In the genomic region with DNA sequence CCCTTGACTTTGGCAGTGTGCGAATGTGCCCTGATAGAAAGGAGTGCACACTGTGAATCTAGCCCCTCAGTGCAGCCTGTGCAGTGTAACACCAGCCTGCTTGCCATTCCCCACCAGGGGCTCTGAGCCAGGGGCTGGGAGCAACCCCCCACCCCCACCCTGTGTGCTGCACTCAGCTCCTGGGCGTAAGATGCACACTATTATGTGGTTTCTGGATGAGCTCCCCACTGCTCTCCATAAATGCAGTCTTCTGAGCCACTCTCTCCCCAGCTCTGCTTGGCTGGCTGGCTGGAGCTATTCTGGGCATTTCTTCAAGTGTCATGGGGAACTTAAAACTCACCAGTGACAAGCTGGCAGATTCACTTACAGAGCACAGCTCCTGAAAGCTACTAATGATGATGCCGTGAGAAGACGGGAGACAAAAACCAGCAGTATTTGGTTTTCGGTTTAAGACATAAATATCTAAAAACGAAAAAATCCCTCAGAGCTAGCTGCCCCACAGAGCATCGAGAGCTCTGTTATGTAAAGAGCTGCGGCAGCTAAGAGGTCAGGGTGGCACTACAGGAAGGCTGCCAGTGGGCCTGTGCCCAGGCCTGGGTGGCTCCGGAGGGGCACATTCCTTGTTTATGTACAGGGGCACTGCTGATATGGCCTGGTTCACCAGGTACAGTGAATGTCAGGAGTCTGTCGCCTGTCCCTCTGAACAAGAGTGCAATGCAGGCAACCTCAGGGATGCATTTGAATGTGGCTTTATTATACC, we compare ENCODE assay signal across 14 mouse cellular contexts. TPM values are rescaled to one million over a fixed set of nuclear protein-coding genes. Genes with fewer than 3 reads are reported as not detected.
DNase-seq lines count a peak whose midpoint lies in the region; ATAC-seq and TF ChIP-seq lines count a peak whose summit lies in the region.
"Had no signal": no experiment of that assay in that cellular context is flagged by ENCODE, and none has a peak within 500 bp of the region (broad histone marks: within the 10 kb centered on the region; RNA-seq: fewer than 3 reads in every experiment).

No protein-coding gene starts in this region.

- no peak for ATAC-seq in intestine, embryonic 14.5 days (replicated peaks; ENCODE audit: low FRiP score, low TSS enrichment, low read depth)
- ATAC-seq in intestine, embryonic 15.5 days = no peak
- peak; percentile 93 for ATAC-seq in forebrain, postnatal 0 days

- no peak overlapping the region for H3K4me2 ChIP-seq in intestine, embryonic 14.5 days (ENCODE audit: low read length)
- H3K4me2 ChIP-seq in intestine, embryonic 15.5 days (replicated peaks) = no peak overlapping the region
- no peak overlapping the region for H3K4me2 ChIP-seq in forebrain, postnatal 0 days (ENCODE audit: low read depth)

- no peaks in the 10 kb centered on the region for H3K27me3 ChIP-seq in intestine, embryonic 14.5 days (replicated peaks; ENCODE audit: control insufficient read depth, insufficient read depth, low read length)
- H3K27me3 ChIP-seq in intestine, embryonic 15.5 days (replicated peaks) = no peaks in the 10 kb centered on the region
- no peaks in the 10 kb centered on the region for H3K27me3 ChIP-seq in forebrain, postnatal 0 days (ENCODE audit: insufficient read depth, low read length)

- H3K4me3 ChIP-seq in intestine, embryonic 14.5 days (ENCODE audit: low read depth, low read length) = no peak overlapping the region
- H3K4me3 ChIP-seq in intestine, embryonic 15.5 days (replicated peaks) = no peak overlapping the region
- H3K4me3 ChIP-seq in forebrain, postnatal 0 days (ENCODE audit: low read depth, low read length) = no peak overlapping the region

- peak; percentile 34 to 48 for DNase-seq in cerebellum, postnatal 25 days
- DNase-seq in cerebellum, adult 9-11 months = no peak
- DNase-seq in intestine, embryonic 14.5 days (ENCODE audit: low spot score) = peak; percentile 33
- peak; percentile 39 for DNase-seq in Muller cell, postnatal 12 days (ENCODE audit: inconsistent ontology term)
- peak; percentile 55 for DNase-seq in forebrain, postnatal 0 days
- no peak for DNase-seq in urinary bladder, adult 2 months (ENCODE audit: low spot score)
- DNase-seq in layer of hippocampus, adult 8-10 months (ENCODE audit: low spot score in 2 of 2) = no peak
- DNase-seq: B cell, adult 2 months; heart, postnatal 4 days; liver; thymus, postnatal 14 days had no signal

- no peaks in the 10 kb centered on the region for H3K4me1 ChIP-seq in intestine, embryonic 14.5 days (replicated peaks; ENCODE audit: control insufficient read depth, insufficient read depth, low read length)
- no peaks in the 10 kb centered on the region for H3K4me1 ChIP-seq in intestine, embryonic 15.5 days (replicated peaks)
- H3K4me1 ChIP-seq in forebrain, postnatal 0 days (ENCODE audit: insufficient read depth) = 0 out of 2 replicates have a peak, but pooled peaks cover 3% of the 10 kb centered on the region

- no peaks in the 10 kb centered on the region for H3K36me3 ChIP-seq in intestine, embryonic 14.5 days (ENCODE audit: control insufficient read depth, insufficient read depth, low read length)
- no peaks in the 10 kb centered on the region for H3K36me3 ChIP-seq in intestine, embryonic 15.5 days
- H3K36me3 ChIP-seq in forebrain, postnatal 0 days (ENCODE audit: insufficient read depth) = no peaks in the 10 kb centered on the region
- H3K36me3 ChIP-seq: G1E had no signal

- no peaks in the 10 kb centered on the region for H3K9me3 ChIP-seq in intestine, embryonic 14.5 days (ENCODE audit: control insufficient read depth, low read length)
- H3K9me3 ChIP-seq in intestine, embryonic 15.5 days = no peaks in the 10 kb centered on the region
- H3K9me3 ChIP-seq in forebrain, postnatal 0 days (ENCODE audit: low read length) = no peaks in the 10 kb centered on the region

- 70% methylated on average over 10 of the region's 10 CpGs for WGBS in intestine, embryonic 14.5 days
- WGBS in intestine, embryonic 15.5 days = 66% methylated on average over 10 of the region's 10 CpGs
- WGBS in forebrain, postnatal 0 days = 50% methylated on average over 10 of the region's 10 CpGs

- TF ChIP-seq CTCF in forebrain, postnatal 0 days (IDR thresholded peaks at IDR 0.05; ENCODE audit: low read depth) = no peak

- H3K9ac ChIP-seq in intestine, embryonic 14.5 days (ENCODE audit: low read length) = no peak overlapping the region
- H3K9ac ChIP-seq in intestine, embryonic 15.5 days = no peak overlapping the region
- H3K9ac ChIP-seq in forebrain, postnatal 0 days = no peak overlapping the region

- H3K27ac ChIP-seq in intestine, embryonic 14.5 days (ENCODE audit: low read depth) = no peak overlapping the region
- H3K27ac ChIP-seq in intestine, embryonic 15.5 days = no peak overlapping the region
- H3K27ac ChIP-seq in forebrain, postnatal 0 days (ENCODE audit: low read depth, low read length) = peak overlapping the region; percentile 40; the same call in 1 of the 2 replicates

RNA-seq across cellular contexts. Expression of gene Rasgrf1, which starts 18.0 kb away (rescaled TPM):
- 0.35 TPM in 1 of 2 replicates, not detected in the other for polyA plus RNA-seq in intestine, embryonic 14.5 days (2014; fragmentation: Nextera tagmentation; extraction: Ambion mirVana)
- 0.31 and 0.42 TPM in 2 replicates for polyA plus RNA-seq in intestine, embryonic 15.5 days (2015; fragmentation: Nextera tagmentation; extraction: Ambion mirVana)
- total RNA-seq in forebrain, postnatal 0 days (2014; rRNA removed) = 25.5 and 33.2 TPM in 2 replicates
- 15.3 and 19.3 TPM in 2 replicates for polyA plus RNA-seq in forebrain, postnatal 0 days (2015; fragmentation: Nextera tagmentation; extraction: Ambion mirVana)
- polyA plus RNA-seq in urinary bladder, adult 2 months (2012; rRNA removed) = 1.1 TPM in 2 replicates
- total RNA-seq in layer of hippocampus, adult 8-10 months (2022) = 100 to 1,000 TPM; 449 to 518 (median 495) TPM
- total RNA-seq: granulocyte monocyte progenitor cell, adult 5-6 weeks; heart, postnatal 4 days had no signal
- polyA plus RNA-seq: G1E had no signal

Comparison
In these comparisons a context has a peak if more than half of its experiments do, and no peak if none do; other contexts are left out.
1. DNase-seq: peak in cerebellum, postnatal 25 days (2 of 2), intestine, embryonic 14.5 days (single experiment), Muller cell, postnatal 12 days (single experiment) and forebrain, postnatal 0 days (single experiment); none in cerebellum, adult 9-11 months (single experiment), urinary bladder, adult 2 months (single experiment) and layer of hippocampus, adult 8-10 months (0 of 2).